Mouse (Mus musculus) telencephalon, adult 2 months (tissue): ENCODE measurements around the gene Slc1a2.

Experiments
- DNase-seq: peaks from one replicate; pipeline ENCODE4 v3.0.0-alpha.2; 2011; ENCODE audit warnings: low read depth, low spot score

Gene Slc1a2

DNA sequence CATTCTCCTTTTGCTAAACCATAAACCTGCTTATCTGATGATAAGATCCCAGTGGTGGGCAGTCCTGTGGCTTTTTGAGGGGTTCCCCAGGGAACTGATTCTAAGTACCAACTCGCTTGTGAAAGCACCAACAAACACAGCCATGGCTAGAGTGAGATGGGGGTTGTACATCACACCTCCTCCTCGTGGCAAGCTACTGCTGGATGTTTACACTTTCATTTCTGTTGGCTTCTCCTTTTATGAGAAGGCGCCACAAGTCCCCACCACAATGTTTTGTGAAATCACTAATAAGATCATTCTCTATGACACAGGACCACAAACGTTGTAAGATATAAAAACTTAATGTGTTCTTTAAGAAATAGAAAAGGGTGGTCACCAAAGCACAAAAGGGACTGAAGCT, 154.3 kb downstream of the Slc1a2 start:
- DNase-seq = no peak

DNA sequence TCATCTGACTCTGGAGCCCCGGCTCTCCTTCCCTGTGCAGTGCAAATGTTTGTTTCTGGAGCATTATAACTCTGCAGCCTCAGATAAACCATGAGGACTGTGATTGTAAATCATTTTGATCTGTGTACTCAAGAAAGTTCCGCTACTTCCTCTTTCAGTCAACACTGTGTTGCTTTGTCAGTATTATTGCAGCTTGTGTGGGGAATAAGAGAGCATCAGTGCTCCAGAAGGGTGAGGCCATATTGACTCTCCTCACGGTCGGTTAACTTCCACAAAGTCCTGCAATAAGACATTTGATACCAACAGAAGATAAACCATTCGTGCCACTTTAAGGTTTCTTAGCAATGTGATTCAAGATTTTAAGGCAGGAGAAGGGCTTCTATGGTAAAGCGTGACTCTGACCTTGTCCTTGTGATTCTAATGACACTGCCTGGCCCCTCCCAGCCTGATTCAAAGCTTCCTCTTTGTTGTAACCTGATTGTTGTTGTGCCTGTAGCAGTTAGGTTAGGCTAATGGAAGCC, 156.9 kb downstream of the Slc1a2 start:
- DNase-seq = no peak

DNA sequence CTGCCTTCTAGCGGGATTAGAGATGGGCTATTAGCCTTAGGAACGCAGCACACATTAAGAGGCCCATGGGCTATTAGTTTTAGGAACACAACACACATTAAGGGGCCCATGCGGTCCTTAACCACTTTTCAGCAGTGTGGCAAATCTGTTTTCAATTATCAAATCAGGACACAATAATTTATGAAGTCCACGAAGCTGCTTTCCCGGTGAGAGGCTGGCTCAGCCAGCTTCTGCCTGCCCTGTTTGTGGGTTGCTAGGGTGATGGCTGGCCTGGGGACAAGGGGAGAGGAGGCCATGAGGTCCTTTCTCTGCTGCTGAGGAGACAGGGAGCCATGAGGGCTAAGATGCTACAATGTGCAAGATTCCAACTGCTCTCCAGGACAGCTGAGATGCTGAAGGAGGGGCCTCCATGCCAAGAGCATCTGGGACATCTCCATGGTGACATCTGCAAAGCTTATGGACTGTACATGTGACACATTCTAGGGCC, 161.8 kb downstream of the Slc1a2 start:
- DNase-seq = peak; percentile 11

DNA sequence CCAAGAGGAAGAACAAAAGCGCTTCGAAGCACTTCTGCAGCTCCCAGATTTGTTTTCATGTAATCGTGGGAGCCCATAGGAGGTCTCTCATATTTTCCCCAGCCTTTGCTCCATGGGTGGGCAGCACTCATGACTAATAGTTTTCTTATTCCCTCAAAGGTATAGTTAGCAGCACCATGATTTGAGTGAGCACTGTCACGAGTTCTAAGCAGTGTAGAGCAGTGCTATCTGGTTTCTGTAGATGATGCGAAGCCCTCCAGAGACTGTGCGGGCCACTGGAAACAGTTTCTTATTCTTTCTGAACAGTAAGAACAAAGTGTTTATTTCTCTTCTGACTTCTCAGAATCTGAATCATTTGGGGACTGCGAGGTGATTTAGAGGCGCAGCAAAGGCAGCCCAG, 162.3 kb downstream of the Slc1a2 start:
- no peak for DNase-seq

DNA sequence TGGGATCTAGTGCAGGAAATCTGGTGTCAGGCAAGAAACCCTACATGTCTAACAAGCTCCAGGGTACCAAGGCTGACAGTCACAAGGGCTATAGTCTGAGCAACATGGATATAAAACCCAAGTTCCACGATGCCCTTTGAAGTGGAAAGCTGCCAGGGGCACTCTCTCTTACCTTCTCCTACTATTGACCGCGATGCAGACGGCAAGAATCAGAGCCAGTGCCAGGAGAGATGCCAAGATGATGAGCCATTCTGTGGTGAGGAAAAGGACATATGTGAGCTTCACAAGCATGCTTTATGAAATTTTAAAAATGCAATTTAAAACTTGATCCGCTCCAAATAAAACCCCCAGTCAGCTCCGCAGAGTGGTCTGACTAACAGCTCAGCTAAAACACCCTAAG, 163.6 kb downstream of the Slc1a2 start:
- DNase-seq = peak; percentile 22

DNA sequence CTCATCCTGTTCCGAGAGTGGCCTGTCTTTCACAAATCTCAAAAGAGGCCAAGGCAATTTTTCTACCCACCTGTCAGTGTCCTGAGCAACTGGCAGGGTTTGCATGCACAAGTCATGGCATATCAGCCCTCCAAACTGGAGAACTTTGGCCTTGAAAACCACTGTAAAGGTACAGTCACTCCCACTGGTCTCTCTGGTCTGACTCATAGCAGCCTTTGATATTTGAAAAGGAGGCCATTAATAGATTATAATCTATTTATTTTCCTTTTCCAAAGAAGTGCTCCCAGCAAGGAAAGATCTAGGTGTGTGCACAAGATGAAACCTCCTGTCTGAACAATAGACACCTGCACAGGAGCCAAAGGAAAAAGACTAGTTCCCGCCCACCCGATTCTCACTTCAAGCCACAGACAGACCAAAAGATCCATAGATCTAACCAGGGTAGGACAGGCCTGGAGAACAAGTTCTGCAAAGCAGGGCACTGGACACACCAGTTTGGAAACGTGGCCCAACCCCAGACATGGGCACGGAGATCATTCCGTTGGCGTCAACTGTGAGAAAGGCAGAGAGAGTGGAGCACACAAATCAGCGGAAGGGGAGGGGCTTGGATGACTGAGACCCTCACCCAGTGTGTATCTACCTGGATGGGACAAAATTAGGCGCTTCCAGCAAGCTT, 167.6 kb downstream of the Slc1a2 start:
- no peak for DNase-seq

DNA sequence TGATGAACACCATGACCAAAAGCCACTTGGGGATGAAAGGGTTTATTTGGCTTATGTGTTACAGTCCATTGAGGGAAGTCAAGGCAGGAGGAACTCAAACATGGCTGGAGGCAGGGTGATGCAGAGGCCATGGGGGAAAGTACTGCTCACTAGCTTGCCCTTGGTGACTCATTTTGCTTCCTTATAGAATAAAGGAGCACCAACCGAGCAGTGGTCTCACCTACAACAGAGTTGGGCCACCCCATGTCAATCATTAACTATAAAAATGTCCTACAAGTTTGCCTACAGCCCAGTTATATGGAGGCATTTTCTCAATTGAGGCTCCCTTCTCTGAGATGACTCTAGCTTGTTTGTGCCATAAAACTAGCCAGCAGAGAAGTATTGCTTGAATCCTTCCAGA, 169.4 kb downstream of the Slc1a2 start:
- no peak for DNase-seq

DNA sequence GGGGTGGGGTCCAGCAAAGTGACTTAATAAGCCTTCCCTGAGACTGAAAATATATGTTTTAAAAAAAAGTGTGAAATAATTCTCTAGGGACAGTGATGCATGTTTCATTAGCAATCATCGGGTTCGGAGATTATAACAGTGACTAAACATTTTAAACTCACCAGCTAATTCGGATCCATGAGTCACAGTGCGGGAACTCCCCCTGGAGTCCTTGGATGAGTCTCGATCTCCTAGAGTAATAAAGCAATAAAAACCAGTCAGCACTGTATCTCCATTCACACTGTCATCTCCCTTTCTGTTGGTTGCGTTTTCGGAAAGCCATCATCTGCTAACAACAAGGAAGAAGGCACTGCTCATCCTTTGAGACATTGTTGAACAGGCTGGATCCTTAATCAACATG, 169.9 kb downstream of the Slc1a2 start:
- DNase-seq = no peak

DNA sequence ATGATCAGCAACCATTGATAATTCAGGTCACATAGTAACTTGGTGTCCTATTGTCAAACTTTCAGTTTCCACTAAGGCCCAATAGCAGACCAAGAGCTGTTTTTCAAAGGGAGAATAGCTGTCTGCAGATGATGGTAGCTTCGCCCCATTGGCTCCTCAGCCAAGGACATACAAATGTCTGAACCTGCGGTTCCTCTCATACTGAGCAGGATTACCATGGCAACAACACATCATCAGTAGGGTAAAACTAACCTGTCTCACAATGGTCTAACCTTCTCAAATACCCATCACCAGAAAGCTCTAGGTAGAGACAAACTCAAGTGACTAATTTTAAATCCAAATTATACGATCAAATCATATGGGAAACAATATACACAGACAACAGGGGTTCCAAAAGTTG, 170.7 kb downstream of the Slc1a2 start:
- DNase-seq = no peak

DNA sequence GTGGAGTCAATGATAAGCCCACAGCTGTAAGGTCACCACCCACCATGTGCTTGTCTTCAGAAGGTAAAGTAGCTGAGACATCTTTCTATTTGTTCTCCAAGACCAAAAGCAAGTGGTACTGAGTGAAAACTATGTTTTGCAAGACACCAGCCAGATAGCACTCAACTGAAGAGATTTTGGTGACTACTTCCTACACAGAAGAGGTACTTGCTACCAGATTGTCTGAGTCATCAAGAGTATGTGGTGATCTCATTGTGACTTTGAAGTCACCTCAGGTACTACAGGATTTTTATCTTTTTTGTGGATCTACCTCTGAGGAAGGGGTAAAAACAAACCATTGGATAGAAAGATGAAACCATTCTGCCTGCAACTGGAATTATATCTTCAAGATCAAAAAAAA, 173.1 kb downstream of the Slc1a2 start:
- no peak for DNase-seq

DNA sequence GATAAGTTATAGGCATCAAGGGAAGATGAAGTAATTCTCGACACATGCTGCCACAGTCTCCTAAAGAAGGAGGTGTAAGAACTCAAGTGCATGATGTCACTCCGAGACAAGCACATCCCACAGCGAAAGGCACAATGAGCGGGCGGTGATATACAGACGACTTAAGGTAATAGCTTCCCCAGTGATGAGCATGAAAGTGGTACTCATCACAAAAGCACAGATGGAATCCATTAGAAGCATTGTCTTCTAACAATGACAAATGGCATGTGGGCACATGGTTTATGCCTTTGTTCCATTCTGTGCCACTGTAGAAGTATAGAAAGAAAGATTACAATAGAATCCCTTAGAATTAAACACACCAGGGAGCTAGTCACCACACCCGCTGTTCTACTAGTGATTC, 179.7 kb downstream of the Slc1a2 start:
- DNase-seq = peak; percentile 41
